Mouse (Mus musculus) liver, embryonic 14.5 days (tissue): ENCODE results near the gene Akt3. TPM values are rescaled to one million over a fixed set of nuclear protein-coding genes. Genes with fewer than 3 reads are reported as not detected.

Experiments used
- ATAC-seq: fragments of 200-750 bp; cut with Nextera tagmentation; 2 replicates; pipeline ENCODE4 v1.8.0; 2017; ENCODE audit warnings: moderate number of reproducible peaks, mild to moderate bottlenecking, moderate library complexity; ENCODE audit not compliant: insufficient read depth
- DNase-seq, 3 experiments: peaks; one replicate each; pipeline ENCODE4 v3.0.0-alpha.2; 2012 to 2013; ENCODE audit warnings: low read depth in 3 of 3, low spot score in 3 of 3
- H3K27ac ChIP-seq: fragments of 300-500 bp; sonication (generic); 2 replicates; pipeline ENCODE4 v1.5.1; 2014; ENCODE audit warnings: moderate library complexity, mild to moderate bottlenecking, control low read depth, inconsistent platforms
- H3K27me3 ChIP-seq: fragments of 300-500 bp; sonication (generic); 2 replicates; pipeline ENCODE4 v1.6.1; 2014; ENCODE audit warnings: mild to moderate bottlenecking, low read length, moderate library complexity; ENCODE audit not compliant: control insufficient read depth, insufficient read depth
- H3K36me3 ChIP-seq: fragments of 300-500 bp; sonication (generic); replicated peaks from 2 replicates; pipeline ENCODE4 v1.6.1; 2014; ENCODE audit warnings: low read depth; ENCODE audit not compliant: control insufficient read depth, insufficient read depth
- H3K4me1 ChIP-seq, 2 experiments: fragments of 200-500 bp in 1 of 2; fragments of 300-500 bp in 1 of 2; sonication (generic) in 1 of 2; replicated peaks; 2 replicates each; pipeline ENCODE4 v1.6.1; 2012 to 2014; ENCODE audit warnings: antibody characterized with exemption in 1 of 2, inconsistent platforms in 1 of 2, low read length in 1 of 2; ENCODE audit not compliant: control insufficient read depth in 2 of 2, insufficient read depth in 2 of 2
- H3K4me2 ChIP-seq: fragments of 300-500 bp; sonication (generic); 2 replicates; pipeline ENCODE4 v1.6.1; 2014; ENCODE audit warnings: low read depth, mild to moderate bottlenecking, control low read depth, moderate library complexity
- H3K4me3 ChIP-seq, 2 experiments: fragments of 200-500 bp in 1 of 2; fragments of 300-500 bp in 1 of 2; sonication (generic) in 1 of 2; 2 replicates each; pipeline ENCODE4 v1.5.1; 2012 to 2014; ENCODE audit warnings: low read depth in 2 of 2, low read length in 2 of 2, mild to moderate bottlenecking in 2 of 2, control low read depth in 1 of 2, inconsistent platforms in 1 of 2, moderate library complexity in 1 of 2; ENCODE audit not compliant: insufficient read depth in 1 of 2
- H3K9ac ChIP-seq: fragments of 300-500 bp; sonication (generic); replicated peaks from 2 replicates; pipeline ENCODE4 v1.6.1; 2014; ENCODE audit warnings: mild to moderate bottlenecking, control low read depth, moderate library complexity
- H3K9me3 ChIP-seq: fragments of 300-500 bp; sonication (generic); 2 replicates; pipeline ENCODE4 v1.6.1; 2016; ENCODE audit warnings: low read length, mixed read lengths; ENCODE audit not compliant: control insufficient read depth
- CTCF ChIP-seq: IDR thresholded peaks from 2 replicates; pipeline ENCODE4 v1.5.1; 2016; ENCODE audit warnings: antibody characterized with exemption, low read depth, control low read depth
- EP300 ChIP-seq: IDR thresholded peaks from 2 replicates; pipeline ENCODE4 v1.6.1; 2016; ENCODE audit warnings: antibody characterized with exemption, low read depth
- WGBS: fragments of 180-500 bp; shearing (Covaris S2); extraction: QIAGEN DNeasy Blood & Tissue Kit; methylation state at CpG from one replicate; pipeline ENCODE4 v1.1.7; 2014; ENCODE audit not compliant: insufficient replicate concordance; 5-methylcytosine and 5-hydroxymethylcytosine counted together
- polyA plus RNA-seq, 2 experiments: library from polyadenylated mRNA; depleted of rRNA in 1 of 2; stranded (reverse) in 1 of 2; unstranded in 1 of 2; fragments of >200 nt; fragmentation: Nextera tagmentation in 1 of 2; extraction: Ambion mirVana in 1 of 2; gene quantifications; 2 replicates each; pipeline versions ENCODE4 v1.2.1 to v1.2.3; 2012 to 2014

Gene Akt3
- 0.88 and 1.1 TPM in 2 replicates for polyA plus RNA-seq (2012; rRNA removed)
- polyA plus RNA-seq (2014; fragmentation: Nextera tagmentation; extraction: Ambion mirVana), result 0.49 and 0.56 TPM in 2 replicates

DNA sequence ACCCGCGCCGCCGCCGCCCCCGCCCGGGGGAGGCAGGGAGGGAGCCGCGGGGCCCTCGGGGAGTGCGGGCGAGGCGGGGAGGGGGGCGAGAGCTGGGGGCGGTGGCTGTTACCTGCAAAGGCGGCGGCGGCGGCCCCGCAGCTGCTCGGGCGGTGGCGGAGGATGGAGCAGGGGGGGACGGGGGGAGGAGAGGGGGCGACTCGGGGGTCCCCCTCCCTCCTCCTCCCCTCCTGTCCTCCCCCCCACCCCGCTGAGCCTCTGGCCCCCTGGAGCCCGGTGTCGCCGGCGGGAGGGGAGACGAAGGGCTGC, at the start of gene Akt3:
Gene Akt3 (minus strand): TSS at position 170 of the 309 bp plus-strand sequence.
- DNase-seq (no peak), ATAC-seq (peak; percentile 38; the same call in 1 of the 2 replicates)
- peak within 1 kb of the TSS; percentile 64 to 85 for H3K4me3 ChIP-seq
- WGBS, result 0% methylated on average over 19 of the region's 32 CpGs
- H3K27ac ChIP-seq, result peak within 1 kb of the TSS; percentile 38; the same call in 1 of the 2 replicates
- H3K36me3 ChIP-seq, result no peaks in the 10 kb centered on the region
- peak within 1 kb of the TSS; percentile 99 for H3K4me2 ChIP-seq
- peaks cover 0 to 4% of the 10 kb centered on the region in 2 experiments; a peak in 3 of 4 replicates for H3K4me1 ChIP-seq
- peak within 1 kb of the TSS; percentile 65 for H3K9ac ChIP-seq
- TF ChIP-seq CTCF (no peak), EP300 (no peak)
- H3K27me3 ChIP-seq, result peaks cover 10% of the 10 kb centered on the region
- no peaks in the 10 kb centered on the region for H3K9me3 ChIP-seq

DNA sequence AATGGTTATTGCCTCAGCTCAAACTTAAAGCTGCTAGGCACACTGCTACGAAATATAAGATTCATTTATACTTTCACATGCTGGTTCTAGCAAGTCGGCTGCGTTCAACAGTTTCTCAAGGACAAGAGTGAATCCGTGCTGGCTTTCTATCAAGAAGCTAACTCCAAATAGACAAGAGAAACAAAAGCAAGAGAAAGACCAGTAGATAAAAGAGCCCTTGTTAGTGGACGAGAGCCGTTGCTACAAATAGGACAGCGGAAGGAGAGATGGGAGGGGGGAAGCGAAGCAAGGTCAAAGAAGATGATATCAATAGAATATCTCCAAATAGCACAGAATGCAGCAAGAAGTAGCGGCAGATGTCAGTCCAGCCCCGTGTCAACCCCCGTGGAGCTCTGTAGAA, 49.5 kb upstream of the Akt3 start:
- Histone ChIP-seq H3K27ac (no peak overlapping the region), H3K4me2 (no peak overlapping the region), H3K4me3 (no peak overlapping the region), H3K27me3 (no peaks in the 10 kb centered on the region), H3K9me3 (no peaks in the 10 kb centered on the region), H3K9ac (no peak overlapping the region), H3K4me1 (no peaks in the 10 kb centered on the region), H3K36me3 (no peaks in the 10 kb centered on the region)
- DNase-seq (no peak), ATAC-seq (no peak)
- 70% methylated on average over 11 of the region's 11 CpGs for WGBS
- TF ChIP-seq CTCF (no peak), EP300 (no peak)

GRCm38 (mm10) chr1:177298231-177298630, 40.2 kb upstream of the Akt3 start:
- Histone ChIP-seq H3K27ac (no peak overlapping the region), H3K4me1 (no peaks in the 10 kb centered on the region), H3K27me3 (no peaks in the 10 kb centered on the region), H3K4me3 (no peak overlapping the region), H3K4me2 (no peak overlapping the region), H3K9ac (no peak overlapping the region), H3K9me3 (no peaks in the 10 kb centered on the region), H3K36me3 (no peaks in the 10 kb centered on the region)
- ATAC-seq, result no peak
- DNase-seq, result no peak
- TF ChIP-seq CTCF, result no peak
- no peak for TF ChIP-seq EP300
- 56% methylated on average over 1 of the region's 1 CpGs for WGBS

- H3K27ac ChIP-seq, result no peak overlapping the region
- no peak for DNase-seq
- H3K9me3 ChIP-seq, result no peaks in the 10 kb centered on the region
- H3K27me3 ChIP-seq, result no peaks in the 10 kb centered on the region
- no peak for ATAC-seq
- H3K9ac ChIP-seq, result no peak overlapping the region
- no peaks in the 10 kb centered on the region for H3K4me1 ChIP-seq
- TF ChIP-seq CTCF (no peak), EP300 (no peak)
- H3K36me3 ChIP-seq, result no peaks in the 10 kb centered on the region
- H3K4me3 ChIP-seq, result no peak overlapping the region
- WGBS, result 52% methylated on average over 3 of the region's 3 CpGs
- H3K4me2 ChIP-seq, result no peak overlapping the region
Observed at GRCm38 (mm10) chr1:177286764-177287163, 28.8 kb upstream of the Akt3 start.

DNA sequence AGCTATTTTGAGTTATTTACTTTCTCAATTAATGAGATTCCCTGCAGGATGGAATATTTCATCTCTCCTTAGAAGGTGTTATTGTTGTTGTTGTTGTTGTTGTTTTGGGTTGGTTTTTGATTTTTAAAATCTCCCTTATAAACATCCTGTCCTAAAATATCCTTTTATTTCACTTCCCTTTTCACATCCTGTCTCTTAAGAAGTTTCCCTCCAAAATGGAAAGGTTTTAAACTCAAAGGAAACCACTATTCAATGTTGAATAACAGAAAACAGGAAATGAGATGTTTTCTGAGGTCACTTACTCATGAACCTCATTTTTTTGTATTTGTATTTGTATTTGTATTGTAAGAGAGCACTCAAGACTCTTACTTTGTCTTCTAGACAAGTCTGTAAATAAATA, 23.9 kb upstream of the Akt3 start:
- Histone ChIP-seq H3K4me3 (no peak overlapping the region), H3K27ac (no peak overlapping the region), H3K9ac (no peak overlapping the region), H3K4me1 (no peaks in the 10 kb centered on the region), H3K4me2 (no peak overlapping the region), H3K9me3 (no peaks in the 10 kb centered on the region), H3K36me3 (no peaks in the 10 kb centered on the region), H3K27me3 (no peaks in the 10 kb centered on the region)
- DNase-seq (no peak), ATAC-seq (no peak)
- TF ChIP-seq EP300 (no peak), CTCF (no peak)
